Mouse (Mus musculus) lung, postnatal 10 days (tissue): ENCODE results near the gene Tcea3.
A peak's percentile ranks its signal among the peaks of the same experiment; 100 is the strongest.

Experiments used
- DNase-seq: peaks from one replicate; pipeline ENCODE4 v3.0.0; 2021

Tcea3 gene

GRCm38 (mm10) chr4:136282621-136283480 is 35.3 kb downstream of the Tcea3 start:
- peak; percentile 55 for DNase-seq

GRCm38 (mm10) chr4:136283783-136284182 is 36.3 kb downstream of the Tcea3 start:
- DNase-seq = peak; percentile 18

GRCm38 (mm10) chr4:136284455-136284854 is 36.9 kb downstream of the Tcea3 start, which contains the start of gene Zfp46:
Gene Zfp46 (plus strand): TSS chr4:136284683.
- peak; percentile 96 for DNase-seq

GRCm38 (mm10) chr4:136284891-136285290 is 37.4 kb downstream of the Tcea3 start:
- DNase-seq = peak; percentile 16

- DNase-seq = peak; percentile 98
Measured at GRCm38 (mm10) chr4:136285348-136285810, 37.9 kb downstream of the Tcea3 start.

- DNase-seq = peak; percentile 98
Measured at GRCm38 (mm10) chr4:136285811-136286371, 38.4 kb downstream of the Tcea3 start.

- no peak for DNase-seq
Measured at GRCm38 (mm10) chr4:136289918-136290780, 42.6 kb downstream of the Tcea3 start.

- DNase-seq = no peak
Measured at GRCm38 (mm10) chr4:136290781-136291595, 43.5 kb downstream of the Tcea3 start.

- DNase-seq = no peak
Measured at GRCm38 (mm10) chr4:136291692-136292091, 44.2 kb downstream of the Tcea3 start.

- no peak for DNase-seq
Measured at GRCm38 (mm10) chr4:136295941-136296340, 48.4 kb downstream of the Tcea3 start.

- DNase-seq = no peak
Measured at GRCm38 (mm10) chr4:136302462-136302861, 54.9 kb downstream of the Tcea3 start.

GRCm38 (mm10) chr4:136304181-136304580 is 56.7 kb downstream of the Tcea3 start:
- DNase-seq = peak; percentile 67

- no peak for DNase-seq
Measured at GRCm38 (mm10) chr4:136308355-136308754, 60.8 kb downstream of the Tcea3 start.

- peak; percentile 79 for DNase-seq
Measured at GRCm38 (mm10) chr4:136309780-136310179, 62.3 kb downstream of the Tcea3 start.

GRCm38 (mm10) chr4:136310229-136311041 is 62.9 kb downstream of the Tcea3 start, which contains the start of gene Hnrnpr:
Gene Hnrnpr (plus strand): TSS chr4:136310942.
- peak; percentile 100 for DNase-seq

- DNase-seq = peak; percentile 66
Measured at GRCm38 (mm10) chr4:136311042-136311999, 63.8 kb downstream of the Tcea3 start.

GRCm38 (mm10) chr4:136312616-136313015 is 65.1 kb downstream of the Tcea3 start:
- no peak for DNase-seq

GRCm38 (mm10) chr4:136317667-136318066 is 70.1 kb downstream of the Tcea3 start:
- DNase-seq = no peak

- DNase-seq = no peak
Measured at GRCm38 (mm10) chr4:136320016-136320415, 72.5 kb downstream of the Tcea3 start.

- peak; percentile 45 for DNase-seq
Measured at GRCm38 (mm10) chr4:136324226-136324625, 76.7 kb downstream of the Tcea3 start.
